Mouse (Mus musculus): ENCODE measurements around the gene Mbd3l2. TPM values are rescaled to one million over a fixed set of nuclear protein-coding genes. Genes with fewer than 3 reads are reported as not detected.
"Not testable (repeated sequence)": the region's sequence is repeated elsewhere in the genome, so short reads cannot be mapped to it uniquely, and the experiment has no call there.

Gene Mbd3l2
- total RNA-seq (2021) = not detected
- not detected in 2 replicates for polyA plus RNA-seq (2012; rRNA removed)
- long read RNA-seq = 0 reads

GRCm38 (mm10) chr9:18430354-18430753 lies at the start of gene Mbd3l2:
Mbd3l2 (plus strand) TSS chr9:18430654.
- no peak for DNase-seq

GRCm38 (mm10) chr9:18385782-18386181 lies 44.7 kb upstream of the Mbd3l2 start:
- peak; percentile 1 for DNase-seq

GRCm38 (mm10) chr9:18399629-18400028 lies 30.8 kb upstream of the Mbd3l2 start:
- no peak for DNase-seq

GRCm38 (mm10) chr9:18402895-18403294 lies 27.6 kb upstream of the Mbd3l2 start, which contains the start of gene Naalad2:
Naalad2 (minus strand) TSS chr9:18402995.
- DNase-seq = not testable (repeated sequence)

- no peak for DNase-seq
These were observed 26.3 kb upstream of the Mbd3l2 start, which contains the start of gene Ubtfl1 for GRCm38 (mm10) chr9:18404118-18404517. Ubtfl1 (plus strand) TSS chr9:18404418.

GRCm38 (mm10) chr9:18412371-18412770 lies 18.1 kb upstream of the Mbd3l2 start:
- not testable (repeated sequence) for DNase-seq

- DNase-seq = peak; percentile 9
These were observed 1.2 kb downstream of the Mbd3l2 start for GRCm38 (mm10) chr9:18431687-18432086.

- DNase-seq = no peak
These were observed 26.1 kb downstream of the Mbd3l2 start for GRCm38 (mm10) chr9:18456520-18456919.

GRCm38 (mm10) chr9:18467350-18467749 lies 36.9 kb downstream of the Mbd3l2 start:
- DNase-seq = no peak

- DNase-seq = no peak
These were observed 37.6 kb downstream of the Mbd3l2 start for GRCm38 (mm10) chr9:18468005-18468404.

- DNase-seq = peak; percentile 68
These were observed 43.1 kb downstream of the Mbd3l2 start for GRCm38 (mm10) chr9:18473324-18474128.

GRCm38 (mm10) chr9:18478168-18478567 lies 47.7 kb downstream of the Mbd3l2 start, which contains the start of the genes Zfp558 and Mbd3l1:
Zfp558 (minus strand) TSS chr9:18478268.
Mbd3l1 (plus strand) TSS chr9:18478359.
- no peak for DNase-seq

Small RNAs within 50 kb of the gene (microRNA-seq; reads per million reads assigned to microRNA genes)
- gene Gm22854 = 0 reads per million in 2 experiments

Other genes with a start within 250 kb of the Mbd3l2 start
- 100 to 1,000 TPM in 1 of 2 experiments, 10 to 100 TPM in 1; 60.0 to 147 TPM for gene Chordc1, start 138.5 kb upstream of the Mbd3l2 start, total RNA-seq (2021)
- gene Chordc1, start 138.5 kb upstream of the Mbd3l2 start, polyA plus RNA-seq (2012; rRNA removed) = 31.2 and 47.1 TPM in 2 replicates
- 1 to 10 TPM; 4.0 TPM for gene Naalad2, start 27.7 kb upstream of the Mbd3l2 start, total RNA-seq (2021)
- 0.09 and 0.20 TPM in 2 replicates for gene Naalad2, start 27.7 kb upstream of the Mbd3l2 start, polyA plus RNA-seq (2012; rRNA removed)
- not detected for gene Ubtfl1, start 26.2 kb upstream of the Mbd3l2 start, total RNA-seq (2021)
- not detected in 2 replicates for gene Ubtfl1, start 26.2 kb upstream of the Mbd3l2 start, polyA plus RNA-seq (2012; rRNA removed)
- gene Zfp558, start 47.6 kb downstream of the Mbd3l2 start, total RNA-seq (2021) = 1 to 10 TPM in 1 of 2 experiments, under 1 TPM in 1; 0.69 to 1.3 TPM
- gene Zfp558, start 47.6 kb downstream of the Mbd3l2 start, polyA plus RNA-seq (2012; rRNA removed) = not detected in 2 replicates
- gene Mbd3l1, start 47.7 kb downstream of the Mbd3l2 start, total RNA-seq (2021) = not detected
- not detected in 2 replicates for gene Mbd3l1, start 47.7 kb downstream of the Mbd3l2 start, polyA plus RNA-seq (2012; rRNA removed)
- 1 to 10 TPM; 2.7 to 3.7 TPM for gene Muc16, start 243.9 kb downstream of the Mbd3l2 start, total RNA-seq (2021)
- gene Muc16, start 243.9 kb downstream of the Mbd3l2 start, polyA plus RNA-seq (2012; rRNA removed) = 0.13 and 0.16 TPM in 2 replicates